Mouse (Mus musculus) kidney, adult 2 months (tissue): ENCODE data around the gene Mrps35.

ENCODE experiments used
- CTCF ChIP-seq: fragments of 200-500 bp; conservative IDR thresholded peaks from 2 replicates; pipeline ENCODE4 v1.5.1; 2011; ENCODE audit warnings: low read depth, mild to moderate bottlenecking, control low read depth, low read length, moderate library complexity, mixed read lengths; ENCODE audit not compliant: insufficient read depth, insufficient read length
- POLR2A ChIP-seq: fragments of 200-500 bp; IDR thresholded peaks from one replicate; pipeline ENCODE4 v1.6.1; 2011; ENCODE audit warnings: low read depth, low read length, control low read depth

- no peak for TF ChIP-seq CTCF
- TF ChIP-seq POLR2A, result no peak
These were observed 34.3 kb downstream of the Mrps35 start for GRCm38 (mm10) chr6:147076878-147077277.
